In the genomic region with DNA sequence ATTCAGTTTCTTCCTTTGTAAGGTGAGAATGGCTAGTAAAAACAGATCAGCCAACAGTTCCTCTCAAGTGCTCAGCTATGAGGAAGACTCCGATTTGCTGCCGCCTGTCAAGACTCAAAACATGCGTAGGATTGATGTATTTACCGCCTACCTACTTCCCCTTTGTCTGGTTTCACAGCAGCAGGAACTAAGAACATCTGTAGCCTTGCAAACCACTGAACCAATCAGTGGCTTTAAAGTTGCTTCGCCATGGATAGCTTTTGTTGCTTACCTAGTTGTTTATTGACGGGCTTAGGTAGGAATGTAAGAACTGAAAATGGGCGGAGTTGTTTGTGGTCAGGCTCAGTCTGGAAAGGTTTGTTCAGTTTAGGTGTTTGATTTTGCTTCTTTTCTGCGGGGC, we compare ENCODE assay signal across 11 mouse cellular contexts. TPM values are rescaled to one million over a fixed set of nuclear protein-coding genes. Genes with fewer than 3 reads are reported as not detected.
DNase-seq lines count a peak whose midpoint lies in the region; ATAC-seq lines count a peak whose summit lies in the region.
"Had no signal": no experiment of that assay in that cellular context is flagged by ENCODE, and none has a peak within 500 bp of the region (broad histone marks: within the 10 kb centered on the region; RNA-seq: fewer than 3 reads in every experiment).

No protein-coding gene starts in this region.

- H3K9me3 ChIP-seq in forebrain, embryonic 16.5 days (ENCODE audit: control insufficient read depth, low read length): no peaks in the 10 kb centered on the region
- H3K9me3 ChIP-seq in midbrain, embryonic 16.5 days (replicated peaks; ENCODE audit: control insufficient read depth, low read length, poor library complexity, severe bottlenecking): no peaks in the 10 kb centered on the region

- DNase-seq in heart, adult 11 months: peak; percentile 97
- no peak for DNase-seq in heart, postnatal 25 days (ENCODE audit: low spot score)
- DNase-seq in 416B (ENCODE audit: low read depth): peak; percentile 55
- peak; percentile 43 for DNase-seq in brain, adult 2 months (ENCODE audit: low read depth, low spot score)
- peak; percentile 27 to 82 for DNase-seq in natural killer cell, adult 2 months (ENCODE audit: low spot score in 2 of 2)
- no peak for DNase-seq in retina, embryonic 14.5 days (ENCODE audit: low spot score)
- DNase-seq: adrenal gland, adult 2 months had no signal

- H3K4me1 ChIP-seq in forebrain, embryonic 16.5 days (replicated peaks; ENCODE audit: control insufficient read depth, insufficient read depth, low read length): no peaks in the 10 kb centered on the region; the same call in 1 of the 2 replicates
- H3K4me1 ChIP-seq in midbrain, embryonic 16.5 days (ENCODE audit: control insufficient read depth, insufficient read depth, low read length): no peaks in the 10 kb centered on the region

- intact Hi-C loops in heart, postnatal 25 days (cut with DNase I): no loop called here

- no peaks in the 10 kb centered on the region for H3K27me3 ChIP-seq in forebrain, embryonic 16.5 days (replicated peaks; ENCODE audit: control insufficient read depth, insufficient read depth, low read length)
- H3K27me3 ChIP-seq in midbrain, embryonic 16.5 days (ENCODE audit: control insufficient read depth, insufficient read depth, low read depth, low read length): no peaks in the 10 kb centered on the region

- no peak overlapping the region for H3K4me2 ChIP-seq in forebrain, embryonic 16.5 days (ENCODE audit: low read length)
- no peak overlapping the region for H3K4me2 ChIP-seq in midbrain, embryonic 16.5 days (ENCODE audit: low read length)
- H3K4me2 ChIP-seq: heart, embryonic 11.5 days had no signal

- 83% methylated on average over 8 of the region's 8 CpGs for WGBS in forebrain, embryonic 16.5 days
- 86% methylated on average over 8 of the region's 8 CpGs for WGBS in midbrain, embryonic 16.5 days

- H3K36me3 ChIP-seq in forebrain, embryonic 16.5 days (ENCODE audit: control insufficient read depth, insufficient read depth): no peaks in the 10 kb centered on the region
- no peaks in the 10 kb centered on the region for H3K36me3 ChIP-seq in midbrain, embryonic 16.5 days (ENCODE audit: control insufficient read depth, insufficient read depth, low read length)

- no peak overlapping the region for H3K9ac ChIP-seq in forebrain, embryonic 16.5 days (replicated peaks; ENCODE audit: low read depth, low read length)
- no peak overlapping the region for H3K9ac ChIP-seq in midbrain, embryonic 16.5 days (ENCODE audit: low read depth, low read length)

- no peak for ATAC-seq in forebrain, embryonic 16.5 days
- ATAC-seq in midbrain, embryonic 16.5 days: no peak
- ATAC-seq: forebrain, embryonic 14.5 days had no signal

- no peak overlapping the region for H3K4me3 ChIP-seq in forebrain, embryonic 16.5 days (replicated peaks; ENCODE audit: low read length)
- no peak overlapping the region for H3K4me3 ChIP-seq in midbrain, embryonic 16.5 days (ENCODE audit: low read depth, low read length)

- no peak overlapping the region for H3K27ac ChIP-seq in forebrain, embryonic 16.5 days (ENCODE audit: low read length)
- H3K27ac ChIP-seq in midbrain, embryonic 16.5 days (ENCODE audit: low read length): no peak overlapping the region

RNA-seq across cellular contexts. Expression of a gene that starts 11.5 kb away (rescaled TPM):
- 100 to 1,000 TPM; 241 to 258 TPM for total RNA-seq in heart, postnatal 25 days (2021)
- 420 and 463 TPM in 2 replicates for polyA plus RNA-seq in forebrain, embryonic 16.5 days (2015; fragmentation: Nextera tagmentation; extraction: Ambion mirVana)
- polyA plus RNA-seq in midbrain, embryonic 16.5 days (2015; fragmentation: Nextera tagmentation; extraction: Ambion mirVana): 394 and 409 TPM in 2 replicates

Comparison
In these comparisons a context has a peak if more than half of its experiments do, and no peak if none do; other contexts are left out.
1. DNase-seq: peak in heart, adult 11 months (single experiment), 416B (single experiment), brain, adult 2 months (single experiment) and natural killer cell, adult 2 months (2 of 2); none in heart, postnatal 25 days (single experiment) and retina, embryonic 14.5 days (single experiment).